10 mouse cellular contexts compared by ENCODE assay signal in genomic region chr1:61779906-61780305, GRCm38 (mm10).
DNase-seq lines count a peak whose midpoint lies in the region; ATAC-seq and TF ChIP-seq lines count a peak whose summit lies in the region.
"Had no signal": no experiment of that assay in that cellular context is flagged by ENCODE, and none has a peak within 500 bp of the region (broad histone marks: within the 10 kb centered on the region; RNA-seq: fewer than 3 reads in every experiment).

No protein-coding gene starts in this region.

- WGBS in heart, postnatal 0 days, result 39% methylated on average over 5 of the region's 5 CpGs
- WGBS in heart, embryonic 12.5 days, result 48% methylated on average over 5 of the region's 5 CpGs

- H3K27me3 ChIP-seq in heart, postnatal 0 days (ENCODE audit: control insufficient read depth, insufficient read depth, low read length), result no peaks in the 10 kb centered on the region
- H3K27me3 ChIP-seq in heart, embryonic 12.5 days (replicated peaks), result no peaks in the 10 kb centered on the region
- H3K27me3 ChIP-seq: liver, embryonic 15.5 days had no signal

- DNase-seq in heart, postnatal 0 days (ENCODE audit: low spot score), result peak; percentile 36
- DNase-seq in urinary bladder, postnatal 25 days (ENCODE audit: low spot score), result peak; percentile 23
- no peak for DNase-seq in urinary bladder, postnatal 4 days (ENCODE audit: low spot score in 2 of 2)
- peak; percentile 70 to 88 for DNase-seq in lung, adult 18-20 months
- no peak for DNase-seq in spleen, postnatal 36 days (ENCODE audit: low spot score in 2 of 2)
- DNase-seq in layer of hippocampus, postnatal 36 days, result no peak
- DNase-seq: cerebellum, adult 9-10 months had no signal

- no peak for TF ChIP-seq EP300 in heart, postnatal 0 days (IDR thresholded peaks at IDR 0.05; ENCODE audit: low read depth)

- H3K9me3 ChIP-seq in heart, postnatal 0 days (replicated peaks; ENCODE audit: control insufficient read depth, low read length), result no peaks in the 10 kb centered on the region
- H3K9me3 ChIP-seq in heart, embryonic 12.5 days (replicated peaks), result no peaks in the 10 kb centered on the region
- H3K9me3 ChIP-seq: liver, embryonic 15.5 days had no signal

- TF ChIP-seq CTCF in heart, postnatal 0 days (IDR thresholded peaks at IDR 0.05; ENCODE audit: low read depth), result no peak

- H3K36me3 ChIP-seq in heart, postnatal 0 days (replicated peaks; ENCODE audit: control insufficient read depth, insufficient read depth, low read length), result no peaks in the 10 kb centered on the region
- H3K36me3 ChIP-seq in heart, embryonic 12.5 days, result no peaks in the 10 kb centered on the region
- H3K36me3 ChIP-seq: liver, embryonic 15.5 days had no signal

- no peak overlapping the region for H3K9ac ChIP-seq in heart, postnatal 0 days (replicated peaks; ENCODE audit: low read depth, low read length)
- H3K9ac ChIP-seq in heart, embryonic 12.5 days, result no peak overlapping the region
- H3K9ac ChIP-seq: liver, embryonic 15.5 days had no signal

- H3K27ac ChIP-seq in heart, postnatal 0 days (ENCODE audit: low read depth), result no peak overlapping the region
- no peak overlapping the region for H3K27ac ChIP-seq in heart, embryonic 12.5 days (ENCODE audit: poor library complexity, severe bottlenecking)
- H3K27ac ChIP-seq: liver, embryonic 15.5 days had no signal

- ATAC-seq in heart, postnatal 0 days (ENCODE audit: insufficient read depth, low read depth), result no peak
- ATAC-seq in heart, embryonic 12.5 days (ENCODE audit: insufficient number of reproducible peaks, low FRiP score), result no peak
- ATAC-seq in cerebellum, adult (ENCODE audit: insufficient number of reproducible peaks, low FRiP score, low TSS enrichment), result no peak

- no peak overlapping the region for H3K4me2 ChIP-seq in heart, postnatal 0 days (ENCODE audit: low read depth, low read length)
- H3K4me2 ChIP-seq in heart, embryonic 12.5 days, result no peak overlapping the region
- H3K4me2 ChIP-seq: liver, embryonic 15.5 days had no signal

- H3K4me1 ChIP-seq in heart, postnatal 0 days (ENCODE audit: control insufficient read depth, insufficient read depth), result no peaks in the 10 kb centered on the region
- H3K4me1 ChIP-seq in heart, embryonic 12.5 days (replicated peaks), result no peaks in the 10 kb centered on the region
- H3K4me1 ChIP-seq: liver, embryonic 15.5 days had no signal

- no peak overlapping the region for H3K4me3 ChIP-seq in heart, postnatal 0 days (ENCODE audit: low read depth, low read length)
- H3K4me3 ChIP-seq in heart, embryonic 12.5 days, result no peak overlapping the region
- H3K4me3 ChIP-seq: liver, embryonic 15.5 days had no signal

Comparison
In these comparisons a context has a peak if more than half of its experiments do, and no peak if none do; other contexts are left out.
1. DNase-seq: peak in heart, postnatal 0 days (single experiment), urinary bladder, postnatal 25 days (single experiment) and lung, adult 18-20 months (2 of 2); none in urinary bladder, postnatal 4 days (0 of 2), spleen, postnatal 36 days (0 of 2) and layer of hippocampus, postnatal 36 days (0 of 2).